Mouse (Mus musculus): ENCODE data around the gene 1600012H06Rik. TPM values are rescaled to one million over a fixed set of nuclear protein-coding genes. Genes with fewer than 3 reads are reported as not detected.

1600012H06Rik gene
- total RNA-seq, 2 experiments from 2014 or later, result 19.7 to 30.1 TPM

- peak; percentile 64 for ATAC-seq (ENCODE audit: poor library complexity, severe bottlenecking)
Measured at GRCm38 (mm10) chr17:15009088-15009487, 66.1 kb downstream of the 1600012H06Rik start.

Other genes with a start within 250 kb of the 1600012H06Rik start
- gene Thbs2, start 248.9 kb upstream of the 1600012H06Rik start, total RNA-seq (2015), result 0.04 TPM in 1 of 2 replicates, not detected in the other
- 0.04 TPM in 1 of 2 replicates, not detected in the other for gene Thbs2, start 248.9 kb upstream of the 1600012H06Rik start, total RNA-seq (2017)
- not detected in 2 replicates for gene Wdr27, start within 50 bp of the 1600012H06Rik start, total RNA-seq (2015)
- not detected in 2 replicates for gene Wdr27, start within 50 bp of the 1600012H06Rik start, total RNA-seq (2017)
- gene Phf10, start 18.1 kb downstream of the 1600012H06Rik start, total RNA-seq (2015), result 159 and 162 TPM in 2 replicates
- gene Phf10, start 18.1 kb downstream of the 1600012H06Rik start, total RNA-seq (2017), result 52.1 and 54.2 TPM in 2 replicates
- gene 9030025P20Rik, start 35.3 kb downstream of the 1600012H06Rik start, total RNA-seq (2015), result 5.9 and 6.3 TPM in 2 replicates
- gene 9030025P20Rik, start 35.3 kb downstream of the 1600012H06Rik start, total RNA-seq (2017), result 8.2 and 9.6 TPM in 2 replicates
- gene Gm3417, start 35.6 kb downstream of the 1600012H06Rik start, total RNA-seq (2015), result 0.80 TPM in 1 of 2 replicates, not detected in the other
- gene Gm3417, start 35.6 kb downstream of the 1600012H06Rik start, total RNA-seq (2017), result not detected in 2 replicates
- gene Gm3435, start 67.0 kb downstream of the 1600012H06Rik start, total RNA-seq (2015), result 5.8 and 6.1 TPM in 2 replicates
- 4.1 and 4.2 TPM in 2 replicates for gene Gm3435, start 67.0 kb downstream of the 1600012H06Rik start, total RNA-seq (2017)
- gene Ermard, start 98.0 kb downstream of the 1600012H06Rik start, total RNA-seq (2015), result 82.8 and 84.3 TPM in 2 replicates
- gene Ermard, start 98.0 kb downstream of the 1600012H06Rik start, total RNA-seq (2017), result 45.1 and 59.1 TPM in 2 replicates
- gene Tcte3, start 98.3 kb downstream of the 1600012H06Rik start, total RNA-seq (2015), result 0.39 and 4.2 TPM in 2 replicates
- 0.81 TPM in 1 of 2 replicates, not detected in the other for gene Tcte3, start 98.3 kb downstream of the 1600012H06Rik start, total RNA-seq (2017)
- 5.4 and 5.7 TPM in 2 replicates for gene Gm3448, start 98.4 kb downstream of the 1600012H06Rik start, total RNA-seq (2015)
- 7.0 and 8.3 TPM in 2 replicates for gene Gm3448, start 98.4 kb downstream of the 1600012H06Rik start, total RNA-seq (2017)